Mouse (Mus musculus) B cell, adult 67 days (primary cell): ENCODE measurements around the gene Bpifb3. TPM values are rescaled to one million over a fixed set of nuclear protein-coding genes. Genes with fewer than 3 reads are reported as not detected.

Experiments used
- total RNA-seq, 2 experiments: library from RNA; stranded (reverse); gene quantifications; 4 replicates each; pipeline ENCODE4 v1.2.4; 2023

Bpifb3 gene
- not detected for total RNA-seq

GRCm38 (mm10) chr2:153917930-153918329, at the start of gene Bpifb3:
Gene Bpifb3 (plus strand): TSS chr2:153918230.

DNA sequence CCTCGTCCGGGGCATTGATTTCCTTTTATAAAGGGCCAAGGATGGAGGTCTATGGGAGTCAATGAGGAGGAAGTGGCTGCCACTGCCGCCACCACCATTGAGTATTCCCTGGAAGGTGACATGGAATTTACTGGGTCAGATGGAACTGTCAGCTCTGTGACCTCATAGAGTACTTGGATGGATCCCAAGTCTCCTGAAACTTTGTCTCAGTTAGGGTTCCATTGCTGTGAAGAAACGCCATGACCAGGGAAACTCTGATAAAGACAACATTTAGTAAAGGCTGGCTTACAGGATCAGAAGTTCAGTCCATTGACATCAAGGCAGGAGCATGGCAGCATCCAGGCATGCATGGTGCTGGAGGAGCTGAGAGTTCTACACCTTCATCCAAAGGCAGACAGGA, 47.0 kb upstream of the Bpifb3 start, which contains the start of gene Sun5:
Sun5 (minus strand) TSS at position 101 of the 400 bp plus-strand sequence.

GRCm38 (mm10) chr2:153874745-153875144, 43.3 kb upstream of the Bpifb3 start, which contains the start of gene Bpifb2:
Gene Bpifb2 (plus strand): TSS chr2:153875045.

DNA sequence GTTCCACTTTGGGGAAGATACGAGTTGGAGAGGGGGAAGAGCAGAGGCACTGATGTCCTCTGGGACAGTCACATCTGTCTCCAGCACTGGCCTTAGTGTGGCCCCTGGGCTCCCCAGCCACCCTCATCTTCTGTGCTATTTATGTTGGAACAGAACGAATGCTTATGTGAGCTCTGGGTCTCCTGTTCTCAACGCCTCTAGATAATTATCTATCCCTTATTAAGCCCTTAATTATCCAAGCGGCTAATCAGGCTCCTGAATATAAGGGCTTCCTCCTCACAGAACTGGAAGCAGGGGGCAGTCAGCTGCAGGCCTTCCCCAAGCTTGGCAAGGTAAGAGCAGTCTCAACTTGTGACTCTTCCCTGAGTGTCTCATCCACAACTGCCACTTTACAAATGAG, 17.9 kb upstream of the Bpifb3 start, which contains the start of gene Bpifb6:
Bpifb6 (plus strand) TSS at position 301 of the 400 bp plus-strand sequence.

GRCm38 (mm10) chr2:153937843-153938242, 19.8 kb downstream of the Bpifb3 start, which contains the start of gene Bpifb4:
Gene Bpifb4 (plus strand): TSS chr2:153938212.

GRCm38 (mm10) chr2:153974582-153974981, 56.6 kb downstream of the Bpifb3 start, which contains the start of gene Bpifa6:
Gene Bpifa6 (plus strand): TSS chr2:153974945.

Other genes with a start within 250 kb of the Bpifb3 start
- not detected for gene Dnmt3c, start 221.6 kb upstream of the Bpifb3 start, total RNA-seq
- 100 to 1,000 TPM; 139 to 146 TPM for gene Mapre1, start 177.0 kb upstream of the Bpifb3 start, total RNA-seq
- 1 to 10 TPM in 1 of 2 experiments, under 1 TPM in 1; 0.58 to 1.4 TPM for gene Efcab8, start 138.3 kb upstream of the Bpifb3 start, total RNA-seq
- gene Sun5, start 47.1 kb upstream of the Bpifb3 start, total RNA-seq, result not detected
- gene Bpifb2, start 43.2 kb upstream of the Bpifb3 start, total RNA-seq, result not detected
- not detected for gene Bpifb6, start 17.8 kb upstream of the Bpifb3 start, total RNA-seq
- gene Bpifb4, start 20.0 kb downstream of the Bpifb3 start, total RNA-seq, result not detected
- not detected for gene Bpifa6, start 56.7 kb downstream of the Bpifb3 start, total RNA-seq
- not detected for gene Bpifa2, start 90.0 kb downstream of the Bpifb3 start, total RNA-seq
- not detected for gene Bpifa3, start 212.1 kb downstream of the Bpifb3 start, total RNA-seq
- not detected for gene Bpifa1, start 224.7 kb downstream of the Bpifb3 start, total RNA-seq
- gene Bpifa5, start 244.4 kb downstream of the Bpifb3 start, total RNA-seq, result not detected